Mouse (Mus musculus) spleen, postnatal 10 days (tissue): Measurements from ENCODE around the gene Mgat5.

Experiments
- DNase-seq, 2 experiments: peaks; one replicate each; pipeline ENCODE4 v3.0.0; 2021 to 2022; ENCODE audit warnings: low spot score in 2 of 2

Gene Mgat5

DNA sequence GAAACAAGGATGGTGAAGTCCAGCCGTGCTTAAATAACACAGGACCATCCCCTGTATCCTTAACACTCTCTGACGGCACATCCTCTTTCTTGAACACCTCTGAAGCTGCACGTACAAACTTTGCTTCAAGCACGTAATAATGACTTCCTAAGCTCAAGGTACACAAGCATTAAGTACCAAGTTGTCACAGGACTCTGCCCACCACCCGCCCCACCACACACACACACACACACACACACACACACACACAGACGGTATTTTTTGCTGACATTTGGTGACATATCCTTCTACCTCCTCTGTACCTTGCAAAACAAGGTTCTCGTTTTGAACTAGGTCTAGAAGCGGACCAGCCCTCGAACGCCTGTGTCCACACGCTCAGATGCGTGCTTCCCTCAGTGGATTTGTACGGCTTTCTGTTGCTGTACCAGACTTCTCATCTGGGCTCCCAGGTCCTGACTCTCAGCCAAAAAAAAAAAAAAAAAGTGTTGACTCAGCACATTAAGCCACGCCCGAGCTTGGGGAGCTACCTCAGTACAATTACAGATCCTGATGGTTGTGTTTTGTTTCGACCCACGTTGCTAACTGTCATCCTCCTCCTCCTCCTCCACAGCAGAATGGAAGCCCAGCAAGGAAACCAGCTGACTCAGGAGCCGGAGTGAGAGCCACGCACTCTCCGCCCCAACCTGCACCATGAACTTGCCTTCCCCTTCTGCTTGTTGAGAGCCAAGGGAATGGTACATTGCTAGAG lies 101.4 kb downstream of the Mgat5 start:
- DNase-seq = no peak

DNA sequence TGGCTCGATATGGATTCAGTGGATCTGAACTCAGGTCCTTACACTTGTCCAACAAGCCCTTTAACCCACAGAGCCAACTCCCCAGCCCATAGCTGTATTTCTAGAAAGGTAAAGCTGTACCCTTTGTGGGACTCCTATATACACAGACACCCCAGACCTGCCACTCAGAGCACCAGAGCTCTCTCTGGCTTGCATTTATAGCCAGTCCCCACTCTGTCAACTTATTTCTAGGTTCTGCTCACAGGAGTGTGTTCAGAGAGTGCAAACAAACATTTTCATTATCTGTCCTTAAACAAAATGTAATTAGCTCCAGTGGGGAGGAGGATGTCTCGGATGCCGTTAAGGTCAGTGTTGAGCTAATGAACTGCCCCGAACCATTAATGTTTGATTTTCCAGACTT lies 102.5 kb downstream of the Mgat5 start:
- DNase-seq = no peak

DNA sequence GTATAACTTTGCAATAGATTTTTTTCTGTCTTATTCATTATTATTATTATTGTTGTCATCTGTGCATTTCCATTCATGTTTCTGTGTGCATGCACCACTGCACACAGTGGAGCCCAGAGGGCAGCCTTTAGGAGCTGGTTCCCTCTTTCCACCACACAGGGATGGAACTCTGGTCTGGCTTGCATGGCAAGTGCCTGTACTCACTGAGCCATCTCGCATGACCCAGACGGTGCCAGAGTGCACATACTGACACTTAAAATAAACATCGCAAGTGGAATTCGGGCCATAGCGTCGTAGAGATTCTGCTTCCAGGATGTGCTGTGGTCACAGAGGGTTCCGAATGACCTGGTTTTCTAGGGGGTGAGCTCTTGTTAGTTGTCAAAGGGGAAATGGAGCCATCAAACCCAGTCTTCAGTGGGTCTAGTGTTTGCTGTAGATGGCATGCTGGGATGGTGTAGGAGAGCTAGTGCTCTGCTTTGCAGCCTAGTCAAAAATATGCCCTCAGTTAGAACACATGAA lies 103.5 kb downstream of the Mgat5 start:
- DNase-seq = no peak

DNA sequence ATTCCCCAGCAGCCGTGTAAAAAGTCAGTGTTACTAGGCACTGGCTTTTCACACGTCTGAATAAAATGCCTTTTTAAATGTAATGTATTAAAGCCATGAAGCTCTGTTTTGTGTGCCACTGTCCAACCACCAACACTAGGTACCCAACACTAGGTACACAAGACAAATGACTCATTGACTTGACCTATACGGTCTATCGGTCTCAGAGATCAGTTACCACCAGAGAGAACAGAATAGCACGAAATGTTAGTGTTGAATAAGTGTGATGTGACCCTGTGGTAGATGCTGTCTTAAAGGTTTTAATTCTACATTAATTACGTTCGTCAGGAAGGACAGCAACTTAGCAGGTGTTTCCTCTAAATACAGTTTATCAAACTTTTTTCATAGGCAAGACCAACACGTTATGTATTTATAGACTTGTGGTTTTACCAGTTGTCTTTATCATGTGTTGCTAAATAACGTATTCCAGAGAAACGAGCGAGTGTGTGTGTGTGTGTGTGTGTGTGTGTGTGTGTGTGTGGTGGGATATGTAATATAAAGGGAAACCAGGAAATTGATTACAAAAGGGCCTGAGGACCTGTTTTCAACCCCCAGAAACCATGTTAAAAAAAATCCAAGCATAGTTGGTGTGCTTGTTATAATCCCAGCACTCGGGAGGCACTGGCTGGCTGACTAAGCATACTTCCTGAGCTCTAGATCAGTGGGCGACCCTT lies 104.3 kb downstream of the Mgat5 start:
- no peak for DNase-seq

DNA sequence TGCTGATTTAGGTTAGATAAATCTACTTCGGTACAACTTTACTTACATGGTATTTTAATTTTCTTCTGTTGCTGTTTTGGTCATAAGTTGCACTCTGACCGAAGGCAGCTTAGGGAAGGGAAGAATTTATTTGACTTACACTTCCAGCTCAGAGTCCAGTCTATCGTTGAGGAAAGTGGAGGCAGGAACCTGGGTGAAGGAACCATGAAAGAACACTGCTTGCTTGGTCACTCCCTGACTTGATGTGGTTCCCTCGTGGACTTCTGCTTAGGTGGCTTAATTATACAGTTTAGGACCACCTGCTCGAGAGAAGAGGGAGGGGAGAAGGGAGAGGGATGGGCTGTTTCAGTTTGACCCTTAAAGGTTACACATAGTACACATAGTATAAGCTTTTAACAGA lies 105.2 kb downstream of the Mgat5 start:
- DNase-seq = no peak

DNA sequence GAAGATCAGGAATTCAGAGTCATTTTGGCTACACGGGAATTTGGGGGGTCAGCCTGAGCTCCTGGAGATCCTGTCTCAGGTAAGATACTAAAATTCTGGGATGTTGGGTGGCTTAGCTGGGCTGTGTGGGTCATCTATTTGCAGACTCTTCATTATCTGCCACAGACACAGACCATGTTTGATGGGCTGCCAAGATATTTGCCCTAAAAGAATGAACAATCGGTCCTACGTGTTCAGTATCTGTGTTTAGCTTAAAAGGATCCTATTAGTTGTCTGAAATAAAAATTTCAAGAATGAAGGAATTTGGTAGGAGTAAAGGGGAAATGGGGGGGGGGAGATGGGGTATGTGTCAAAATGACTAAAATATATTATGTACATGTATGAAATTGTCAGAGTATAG lies 105.9 kb downstream of the Mgat5 start:
- no peak for DNase-seq

DNA sequence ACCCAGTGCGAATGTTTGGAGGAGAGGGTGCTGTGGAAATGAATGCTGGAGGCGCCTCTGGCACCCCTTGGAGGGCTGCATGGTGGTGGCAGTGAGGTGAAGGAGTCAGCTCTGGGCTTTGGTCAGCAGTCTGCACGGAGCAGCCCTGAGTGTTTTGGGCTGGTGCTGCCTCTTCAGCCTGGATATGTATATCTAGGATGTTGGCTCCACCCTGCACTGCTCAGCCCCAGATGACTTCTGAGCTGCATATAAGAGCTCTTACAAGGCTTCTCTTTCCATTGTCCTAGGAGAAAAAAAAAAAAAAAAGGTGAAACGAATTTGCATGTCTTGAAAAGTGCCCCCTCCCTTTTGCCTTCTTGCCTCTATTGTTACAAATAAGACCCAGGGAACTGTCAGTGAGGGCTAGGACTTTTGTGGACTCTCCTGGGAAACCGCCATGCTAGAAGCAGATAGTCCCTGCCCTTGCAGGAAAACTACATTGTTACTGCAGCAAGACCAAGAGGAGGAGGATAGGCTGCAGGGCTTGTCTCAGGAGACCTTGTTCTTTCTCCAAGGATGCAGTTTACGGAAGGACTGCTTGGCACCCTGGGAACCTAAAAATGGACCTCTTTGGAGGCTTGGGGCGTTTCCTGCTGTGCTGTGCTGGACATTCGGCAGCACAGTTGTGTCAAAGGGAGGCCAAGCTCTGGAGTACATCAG lies 109.0 kb downstream of the Mgat5 start:
- no peak for DNase-seq

DNA sequence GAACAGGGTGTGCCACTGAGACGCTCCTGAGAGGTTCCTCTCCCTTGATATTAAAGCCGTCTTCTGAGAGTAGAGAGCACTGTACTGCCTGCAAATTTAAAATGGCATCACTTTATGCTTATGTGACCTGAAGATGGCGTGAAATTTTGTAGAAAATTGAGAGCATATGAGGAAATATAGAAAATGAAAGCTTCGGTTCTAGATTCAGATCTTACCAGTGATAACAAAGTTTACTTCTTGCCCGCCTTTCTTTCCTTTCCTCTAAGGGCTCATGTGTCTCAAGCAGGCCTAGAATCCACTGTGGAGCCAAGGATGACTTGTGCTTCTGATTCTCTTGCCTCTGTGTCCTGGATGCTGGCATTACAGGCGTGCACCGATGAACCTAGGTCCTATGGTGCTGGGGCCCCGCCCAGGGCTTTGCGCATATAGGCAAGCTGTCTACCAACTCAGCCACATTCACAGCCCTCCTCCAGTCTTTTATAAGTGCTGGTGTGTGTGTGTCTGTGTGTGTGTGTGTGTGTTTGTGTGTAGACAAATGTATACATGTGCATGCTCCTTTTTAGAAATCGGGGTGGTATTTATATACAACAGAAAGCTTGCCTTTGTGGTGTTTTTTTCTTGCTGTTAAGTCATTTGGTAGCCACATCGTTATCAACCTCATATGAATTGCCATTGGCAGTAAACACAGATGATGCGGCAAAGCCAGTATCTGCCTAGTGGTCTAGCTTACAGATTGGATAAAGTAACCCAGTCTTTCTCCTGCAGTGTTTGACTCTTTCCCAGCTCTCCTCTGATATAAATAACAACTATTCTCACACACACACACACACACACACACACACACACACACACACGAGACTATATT lies 111.2 kb downstream of the Mgat5 start:
- DNase-seq = no peak

DNA sequence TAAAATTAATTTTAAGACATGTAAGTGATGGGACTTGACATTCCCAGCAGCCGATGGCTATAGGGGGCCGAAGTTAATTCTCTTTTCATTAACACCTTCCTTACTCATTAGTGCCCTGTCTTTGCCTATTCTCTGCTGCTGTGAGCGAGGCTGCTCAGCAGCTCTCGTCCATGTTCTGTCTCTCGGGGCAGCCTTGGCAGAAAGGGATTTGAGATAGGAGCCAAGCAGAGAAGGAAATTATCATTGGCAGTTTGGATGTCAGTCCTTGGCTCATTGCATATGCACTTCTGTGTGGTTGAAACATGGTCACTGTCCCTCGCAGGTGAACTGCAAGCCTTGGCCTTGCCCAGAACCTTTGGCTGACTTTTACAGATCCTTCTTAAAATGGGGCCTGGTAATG lies 111.8 kb downstream of the Mgat5 start:
- DNase-seq = no peak

DNA sequence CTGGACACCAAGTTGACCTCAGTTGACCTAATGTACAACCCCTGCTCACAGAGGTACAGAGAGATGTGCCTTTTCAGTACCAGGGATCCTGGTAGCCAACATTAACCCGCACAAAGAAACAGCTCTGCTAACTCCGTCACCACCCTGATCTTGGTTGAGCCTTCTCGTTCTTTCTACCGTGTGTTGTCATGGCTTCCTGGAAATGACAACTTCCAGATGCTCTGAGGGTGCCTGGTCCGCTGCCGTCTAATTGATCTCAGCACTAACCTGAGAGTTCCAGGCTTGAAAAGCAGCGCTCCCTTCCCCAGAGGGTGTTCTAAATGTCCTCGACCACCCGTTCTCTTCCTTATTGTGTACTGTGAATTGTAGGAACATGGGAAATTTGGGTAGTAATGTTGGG lies 112.7 kb downstream of the Mgat5 start:
- no peak for DNase-seq

DNA sequence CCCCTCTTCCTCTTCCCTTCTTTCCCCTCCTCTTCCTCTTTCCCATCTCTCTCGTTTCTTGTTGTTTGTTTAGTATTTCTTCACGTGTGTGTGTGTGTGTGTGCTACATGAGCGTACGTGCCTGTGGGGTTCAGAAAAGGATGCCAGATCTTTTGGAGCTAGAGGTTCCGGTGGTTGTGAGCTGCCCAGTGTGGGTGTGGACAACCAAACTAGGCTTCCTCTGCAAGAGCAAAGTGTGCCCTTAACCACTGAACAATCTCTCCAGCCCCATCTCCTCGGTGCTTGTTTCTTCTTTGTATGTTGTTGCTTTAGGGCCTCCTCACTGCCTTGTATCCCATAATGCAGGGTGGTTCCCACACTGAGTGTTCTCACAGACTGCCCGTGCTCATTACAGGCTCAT lies 113.7 kb downstream of the Mgat5 start:
- no peak for DNase-seq

DNA sequence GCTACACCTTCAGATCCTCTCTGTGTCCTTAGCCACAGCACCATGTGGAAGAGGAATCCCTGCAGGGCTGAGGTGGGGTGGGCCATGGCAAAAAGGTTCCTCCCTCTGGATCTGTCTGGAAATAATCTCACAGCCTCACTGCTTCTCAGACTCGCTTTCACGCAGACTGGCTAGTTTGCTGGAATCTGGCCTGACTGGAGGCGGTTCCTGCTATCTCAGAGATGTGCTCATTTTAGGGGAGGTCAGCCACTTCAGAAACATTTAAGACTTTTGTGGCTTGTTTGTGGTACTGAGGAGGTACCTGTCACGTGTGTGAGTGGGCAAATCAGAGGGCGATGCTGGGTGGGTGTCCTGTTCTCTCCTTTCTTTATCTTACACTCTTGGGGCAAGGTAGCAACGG lies 115.0 kb downstream of the Mgat5 start:
- no peak for DNase-seq

DNA sequence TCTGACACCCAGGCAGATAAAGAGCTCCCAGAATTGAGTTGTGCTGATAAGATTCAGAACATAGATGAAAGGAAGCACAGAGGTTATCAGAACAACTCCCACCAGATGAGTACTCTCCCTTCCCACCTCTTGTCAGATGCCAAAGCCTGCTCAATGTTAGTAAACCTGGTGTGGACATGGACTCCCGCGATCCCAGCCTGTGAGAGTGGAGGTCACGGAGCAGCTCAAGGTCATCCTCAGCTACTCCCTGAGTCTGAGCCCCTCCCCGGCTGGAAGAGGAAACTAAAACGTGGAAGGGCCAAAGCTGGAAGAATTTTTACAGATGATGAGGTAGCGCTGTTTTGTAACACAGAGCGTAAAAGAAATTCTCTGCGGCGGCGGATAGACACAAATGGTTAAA lies 116.1 kb downstream of the Mgat5 start:
- DNase-seq = no peak

DNA sequence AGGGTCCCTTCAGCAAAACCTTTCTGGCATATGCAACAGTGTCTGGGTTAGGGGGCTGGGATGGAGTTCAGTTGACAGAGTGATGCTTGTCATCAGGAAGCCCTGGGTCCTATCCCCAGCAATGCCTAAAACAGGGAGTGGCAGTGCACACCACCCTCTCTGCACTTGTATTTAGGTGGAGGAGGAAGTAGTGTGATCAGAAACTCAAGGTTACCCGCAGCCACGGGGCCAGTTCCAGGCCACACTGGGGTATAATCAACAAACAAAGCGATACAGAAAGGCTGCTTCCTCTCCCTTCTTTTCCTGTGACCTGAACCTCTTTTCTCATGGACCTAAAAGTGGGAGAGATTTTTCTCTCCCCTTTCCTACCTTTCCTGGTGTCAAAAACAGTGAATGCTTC lies 116.8 kb downstream of the Mgat5 start:
- DNase-seq = no peak

DNA sequence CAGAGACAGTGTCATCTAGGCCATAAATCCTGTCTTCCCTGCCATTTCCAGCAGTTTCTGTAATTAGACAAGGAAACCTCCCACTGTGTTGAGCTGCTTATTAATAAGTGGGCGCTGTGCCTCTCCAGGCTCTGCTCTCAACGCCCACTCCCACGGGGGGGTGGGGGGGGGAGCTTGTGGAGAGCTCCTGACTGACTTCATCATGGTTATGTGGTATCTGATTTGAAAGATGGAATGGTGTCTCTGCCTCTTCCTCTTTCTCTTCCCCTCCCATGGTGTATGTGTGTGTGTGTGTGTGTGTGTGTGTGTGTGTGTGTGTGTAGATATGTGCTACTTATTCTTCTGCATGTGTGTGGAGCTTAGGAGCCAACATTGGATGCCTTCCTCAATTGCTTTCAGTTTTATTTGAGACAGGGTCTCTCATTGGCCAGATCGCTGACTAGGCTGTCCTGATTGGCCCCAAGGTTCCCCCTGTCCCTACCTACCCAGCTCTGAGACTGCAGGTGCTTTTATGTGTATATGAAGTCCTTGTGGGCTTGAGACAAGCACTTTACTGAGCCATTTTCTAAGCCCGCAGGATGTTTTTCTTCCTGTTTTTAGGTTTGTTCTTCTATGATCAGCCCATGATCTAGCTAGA lies 117.5 kb downstream of the Mgat5 start:
- DNase-seq = no peak

DNA sequence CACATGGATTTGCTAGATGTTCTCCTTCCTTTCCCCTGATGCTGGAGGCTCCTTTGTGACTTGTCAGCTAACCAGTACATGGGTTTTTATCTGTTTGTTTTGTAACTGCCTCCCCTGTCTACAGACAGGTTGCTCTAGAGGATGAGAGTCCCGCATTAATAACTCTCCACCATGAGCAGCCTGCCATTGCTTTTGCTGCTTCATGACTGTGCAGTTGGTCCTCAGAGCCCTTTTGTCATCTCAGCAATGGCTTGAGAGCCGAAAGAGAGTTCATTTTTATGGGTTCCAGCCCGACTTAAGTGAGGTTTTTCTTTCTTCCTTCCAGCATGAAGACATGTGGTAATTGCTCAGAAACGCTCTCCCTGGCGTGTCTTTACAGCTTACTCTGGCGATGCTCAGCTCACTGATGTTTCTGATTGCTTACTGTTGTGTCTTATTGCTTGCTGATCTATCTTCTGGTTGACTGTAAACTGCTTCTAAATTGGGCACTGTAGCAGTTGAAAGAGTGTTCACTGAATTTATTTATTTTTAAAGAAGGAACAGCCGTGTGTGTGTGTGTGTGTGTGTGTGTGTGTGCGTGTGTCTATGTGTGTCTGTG lies 120.9 kb downstream of the Mgat5 start:
- no peak for DNase-seq

DNA sequence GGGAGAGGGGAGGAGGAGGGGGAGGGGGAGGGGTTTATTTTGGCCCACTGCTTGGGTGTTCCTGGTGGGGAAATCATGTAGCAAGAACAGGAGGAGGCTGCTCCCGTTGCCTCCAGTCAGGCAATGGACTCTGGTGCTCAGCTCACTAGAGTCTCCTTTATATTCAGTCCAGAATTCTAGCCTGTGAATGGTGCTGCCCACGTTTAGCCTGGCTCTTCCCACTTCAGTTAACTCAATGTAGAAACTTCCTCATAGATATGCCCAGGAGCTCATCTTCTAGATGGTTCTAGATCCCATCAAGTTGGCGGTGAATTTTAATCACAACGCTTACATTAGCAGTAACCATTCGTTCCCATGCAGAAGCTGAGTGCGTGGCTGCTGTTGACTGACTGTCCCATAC lies 123.0 kb downstream of the Mgat5 start:
- no peak for DNase-seq

DNA sequence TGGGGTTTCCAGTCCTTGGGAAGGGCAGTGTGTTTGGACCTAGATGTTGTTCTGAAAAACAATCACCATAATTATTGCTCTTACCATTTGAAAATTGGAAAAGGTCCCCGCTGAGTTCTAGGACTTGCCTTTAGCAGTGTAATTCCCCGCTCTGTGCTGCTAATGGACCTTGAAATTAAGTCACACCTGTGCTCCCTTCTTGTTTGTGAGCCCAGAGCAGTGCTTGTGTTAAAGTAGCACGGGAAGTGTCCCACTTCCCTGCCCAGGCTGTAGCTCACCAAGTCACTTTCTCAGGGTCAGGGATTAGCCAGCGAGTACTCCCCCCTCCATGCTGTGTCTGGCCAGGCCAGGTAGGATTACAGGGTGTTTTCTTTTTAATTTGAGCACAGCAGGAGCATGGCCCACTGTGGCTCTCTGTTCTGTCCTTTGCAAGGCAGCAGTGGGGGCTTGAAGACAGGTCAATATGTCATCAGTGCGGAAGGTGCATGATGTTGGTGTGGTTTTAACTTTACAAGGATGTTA lies 123.6 kb downstream of the Mgat5 start:
- DNase-seq = no peak

DNA sequence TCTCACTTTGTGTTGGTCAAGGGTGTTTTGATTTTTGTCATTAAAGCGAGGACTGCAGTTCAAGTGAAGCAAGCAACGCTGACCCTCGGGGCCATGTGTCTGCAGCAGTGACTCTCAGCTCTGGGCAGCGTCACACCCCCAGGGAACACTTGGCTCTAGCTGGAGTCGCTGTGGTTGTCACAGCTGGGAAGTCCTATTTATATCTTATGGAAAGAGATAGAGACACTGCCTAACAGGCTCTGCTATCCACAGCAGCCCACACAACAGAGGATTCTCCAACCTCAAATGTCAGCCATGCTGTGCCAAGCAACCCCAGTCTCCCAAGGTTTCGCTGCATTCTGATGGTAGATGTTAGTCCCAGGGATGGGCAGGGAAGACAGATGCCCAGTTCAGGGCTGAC lies 125.0 kb downstream of the Mgat5 start:
- no peak for DNase-seq

DNA sequence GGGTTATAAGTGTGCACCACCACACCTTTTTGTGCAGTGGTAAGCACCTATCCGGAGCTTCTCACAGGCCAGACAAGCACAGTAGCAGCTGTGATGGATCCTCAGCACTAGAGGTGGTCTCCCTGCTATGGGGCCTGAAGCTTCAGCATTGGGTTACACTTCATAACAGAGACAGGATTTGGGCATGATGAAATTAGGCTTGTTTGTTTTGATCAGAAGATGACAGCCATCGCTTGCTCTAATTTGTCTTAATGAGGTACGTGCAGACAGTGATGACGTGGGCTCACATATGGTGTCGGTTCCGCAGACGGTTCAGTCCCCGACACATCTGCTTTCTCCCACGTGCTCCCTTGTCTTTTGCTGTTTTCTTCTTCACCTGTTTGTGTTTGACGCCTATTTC lies 132.9 kb downstream of the Mgat5 start:
- no peak for DNase-seq
